Mouse (Mus musculus) Patski (cell line): ENCODE results near the gene Aspscr1. TPM values are rescaled to one million over a fixed set of nuclear protein-coding genes. Genes with fewer than 3 reads are reported as not detected.
A peak's percentile ranks its signal among the peaks of the same experiment; 100 is the strongest.
"Not testable (repeated sequence)": the region's sequence is repeated elsewhere in the genome, so short reads cannot be mapped to it uniquely, and the experiment has no call there.

ENCODE experiments used
- ATAC-seq: fragments of 100-300 bp; one replicate; pipeline ENCODE4 v1.8.0; 2021
- CTCF ChIA-PET: fragments of 350-600 bp; sonication (Branson Sonifier 250); formaldehyde crosslinking; loops from one replicate; lab custom pipeline; 2022; ENCODE audit warnings: inconsistent platforms; lab: Charles Lee
- POLR2A ChIA-PET: fragments of 350-600 bp; sonication (Branson Sonifier 250); formaldehyde crosslinking; loops from one replicate; lab custom pipeline; 2022; ENCODE audit warnings: antibody characterized with exemption, inconsistent platforms; lab: Charles Lee
- DNase-seq: peaks from one replicate; pipeline ENCODE4 v3.0.0-alpha.2; 2011; ENCODE audit warnings: low read depth, low spot score
- H3K27me3 ChIP-seq: fragments of 371-371 bp; one replicate; pipeline ENCODE4 v1.5.1; 2021
- CTCF ChIP-seq: fragments of 100-300 bp; IDR thresholded peaks from one replicate; pipeline ENCODE4 v1.5.1; 2021
- in situ Hi-C: fragments of 300-500 bp; cut with MboI; formaldehyde crosslinking; loops from 3 replicates; pipeline ENCODE4 v1.11.1; 2018; ENCODE audit warnings: low pct_unique_long_range_greater_than_20kb, mixed read lengths
- polyA plus RNA-seq: library from polyadenylated mRNA; unstranded; gene quantifications from one replicate; pipeline ENCODE4 v1.2.3, GENCODE M21; 2021

The Aspscr1 gene
- polyA plus RNA-seq, 1 experiment from 2014 or later, result 54.9 TPM

- no peak for DNase-seq
- H3K27me3 ChIP-seq, result no peaks in the 10 kb centered on the region
- no peak for TF ChIP-seq CTCF
- CTCF ChIA-PET, result interaction anchor here (1.3 to 2.6 kb wide), 2 partner anchors 8 to 48 kb away, joined by 3 to 16 read pairs; no protein-coding TSS in a partner anchor
- no peak for ATAC-seq
- POLR2A ChIA-PET, result no interaction called here
- in situ Hi-C loops, result loop anchor here (5.0 kb wide), 1 partner anchor 49 kb away; no protein-coding TSS in a partner anchor
Measured at GRCm38 (mm10) chr11:120728530-120729240, 55.9 kb downstream of the Aspscr1 start.

GRCm38 (mm10) chr11:120729432-120730050 is 56.8 kb downstream of the Aspscr1 start:
- ATAC-seq, DNase-seq, POLR2A ChIA-PET, H3K27me3 ChIP-seq: not testable (repeated sequence)
- CTCF ChIA-PET, result interaction anchor here (1.3 to 2.6 kb wide), 2 partner anchors 9 to 47 kb away, joined by 3 to 16 read pairs; no protein-coding TSS in a partner anchor
- in situ Hi-C loops, result loop anchor here (5.0 kb wide), 1 partner anchor 48 kb away; no protein-coding TSS in a partner anchor

- no peaks in the 10 kb centered on the region for H3K27me3 ChIP-seq
- ATAC-seq, result no peak
- CTCF ChIA-PET, result no interaction called here
- in situ Hi-C loops, result no loop called here
- DNase-seq, result no peak
- POLR2A ChIA-PET, result no interaction called here
- TF ChIP-seq CTCF, result no peak
Measured at GRCm38 (mm10) chr11:120730331-120730870, 57.6 kb downstream of the Aspscr1 start.

GRCm38 (mm10) chr11:120731395-120731794 is 58.6 kb downstream of the Aspscr1 start:
- CTCF ChIA-PET, result interaction anchor here (1.0 to 1.3 kb wide), 2 partner anchors 9 to 45 kb away, joined by 3 to 4 read pairs; no protein-coding TSS in a partner anchor
- H3K27me3 ChIP-seq, result no peaks in the 10 kb centered on the region
- DNase-seq, result no peak
- in situ Hi-C loops, result no loop called here
- POLR2A ChIA-PET, result no interaction called here
- ATAC-seq, result no peak
- no peak for TF ChIP-seq CTCF

- ChIA-PET POLR2A (no interaction called here), CTCF (interaction anchor here (1.0 to 1.5 kb wide), 3 partner anchors 10 to 44 kb away, joined by 3 to 5 read pairs (median 4); no protein-coding TSS in a partner anchor)
- ATAC-seq, result peak; percentile 9
- peak; percentile 25 for DNase-seq
- in situ Hi-C loops, result no loop called here
- TF ChIP-seq CTCF, result no peak
- no peaks in the 10 kb centered on the region for H3K27me3 ChIP-seq
Measured at GRCm38 (mm10) chr11:120731858-120732680, 59.3 kb downstream of the Aspscr1 start, which contains the start of gene Cbr2. TSS of gene Cbr2 (minus strand) at chr11:120732114.

- peak; percentile 73 for DNase-seq
- no peak for TF ChIP-seq CTCF
- no peaks in the 10 kb centered on the region for H3K27me3 ChIP-seq
- no peak for ATAC-seq
- ChIA-PET POLR2A (no interaction called here), CTCF (interaction anchor here (1.5 kb wide), 1 partner anchor 43 kb away, joined by 5 read pairs; no protein-coding TSS in a partner anchor)
- in situ Hi-C loops, result no loop called here
Measured at GRCm38 (mm10) chr11:120733521-120733920, 60.7 kb downstream of the Aspscr1 start.

- ATAC-seq, result no peak
- in situ Hi-C loops, result no loop called here
Measured at GRCm38 (mm10) chr11:120736424-120736823, 63.7 kb downstream of the Aspscr1 start.

GRCm38 (mm10) chr11:120740981-120741380 is 68.2 kb downstream of the Aspscr1 start:
- no peak for DNase-seq
- ATAC-seq, result no peak
- TF ChIP-seq CTCF, result no peak
- CTCF ChIA-PET, result interaction anchor here (1.3 kb wide), 1 partner anchor 9 kb away, joined by 3 read pairs; no protein-coding TSS in a partner anchor
- POLR2A ChIA-PET, result no interaction called here
- no peaks in the 10 kb centered on the region for H3K27me3 ChIP-seq
- in situ Hi-C loops, result no loop called here

More at GRCm38 (mm10) chr11:120736424-120736823, 63.7 kb downstream of the Aspscr1 start:
- ChIA-PET POLR2A (no interaction called here), CTCF (no interaction called here)
- DNase-seq, result no peak
- no peaks in the 10 kb centered on the region for H3K27me3 ChIP-seq
- no peak for TF ChIP-seq CTCF

- ATAC-seq, result no peak
- POLR2A ChIA-PET, result no interaction called here
- H3K27me3 ChIP-seq, result no peaks in the 10 kb centered on the region
- no peak for TF ChIP-seq CTCF
- in situ Hi-C loops, result no loop called here
- DNase-seq, result no peak
- CTCF ChIA-PET, result interaction anchor here (1.5 kb wide), 1 partner anchor 9 kb away, joined by 3 read pairs; no protein-coding TSS in a partner anchor
Measured at GRCm38 (mm10) chr11:120744121-120744701, 71.4 kb downstream of the Aspscr1 start.
